Mouse (Mus musculus) hindbrain, embryonic 15.5 days (tissue): ENCODE measurements around the gene Kmt2d. TPM values are rescaled to one million over a fixed set of nuclear protein-coding genes. Genes with fewer than 3 reads are reported as not detected.

ENCODE experiments used
- ATAC-seq: fragments of 200-750 bp; cut with Nextera tagmentation; 2 replicates; pipeline ENCODE4 v1.8.0; 2017; ENCODE audit warnings: low read depth, moderate number of reproducible peaks, moderate TSS enrichment; ENCODE audit not compliant: low FRiP score
- H3K27ac ChIP-seq: fragments of 300-500 bp; sonication (generic); replicated peaks from 2 replicates; pipeline ENCODE4 v1.5.1; 2015; ENCODE audit warnings: mild to moderate bottlenecking, inconsistent platforms
- H3K27me3 ChIP-seq: fragments of 300-500 bp; sonication (generic); 2 replicates; pipeline ENCODE4 v1.6.1; 2015; ENCODE audit warnings: control low read depth, inconsistent platforms
- H3K36me3 ChIP-seq: fragments of 300-500 bp; sonication (generic); 2 replicates; pipeline ENCODE4 v1.6.1; 2015; ENCODE audit warnings: control low read depth, inconsistent platforms
- H3K4me1 ChIP-seq: fragments of 300-500 bp; sonication (generic); replicated peaks from 2 replicates; pipeline ENCODE4 v1.6.1; 2015; ENCODE audit warnings: control low read depth, inconsistent platforms
- H3K4me2 ChIP-seq: fragments of 300-500 bp; sonication (generic); 2 replicates; pipeline ENCODE4 v1.6.1; 2015; ENCODE audit warnings: moderate library complexity, mild to moderate bottlenecking, inconsistent platforms
- H3K4me3 ChIP-seq: fragments of 300-500 bp; sonication (generic); 2 replicates; pipeline ENCODE4 v1.5.1; 2015; ENCODE audit warnings: mild to moderate bottlenecking, inconsistent platforms
- H3K9ac ChIP-seq: fragments of 300-500 bp; sonication (generic); 2 replicates; pipeline ENCODE4 v1.6.1; 2015; ENCODE audit warnings: inconsistent platforms
- H3K9me3 ChIP-seq: fragments of 300-500 bp; sonication (generic); 2 replicates; pipeline ENCODE4 v1.6.1; 2016; ENCODE audit warnings: control low read depth, inconsistent platforms
- WGBS: fragments of 180-500 bp; shearing (Covaris S2); methylation state at CpG from one replicate; pipeline ENCODE4 v1.1.7; 2015; 5-methylcytosine and 5-hydroxymethylcytosine counted together
- polyA plus RNA-seq: library from polyadenylated mRNA; unstranded; fragments of >200 nt; fragmentation: Nextera tagmentation; extraction: Ambion mirVana; gene quantifications from 2 replicates; pipeline ENCODE4 v1.2.1, GENCODE M21; 2015

Kmt2d gene
- polyA plus RNA-seq, 1 experiment from 2014 or later: 10.6 TPM

- Histone ChIP-seq H3K9me3 (no peaks in the 10 kb centered on the region), H3K4me1 (no peaks in the 10 kb centered on the region)
- WGBS: 89% methylated on average over 16 of the region's 16 CpGs
Observed at GRCm38 (mm10) chr15:98849956-98850600, 20.9 kb downstream of the Kmt2d start.

GRCm38 (mm10) chr15:98849165-98849564 lies 21.8 kb downstream of the Kmt2d start:
- 91% methylated on average over 11 of the region's 11 CpGs for WGBS
- no peak overlapping the region for H3K4me2 ChIP-seq
- no peak for ATAC-seq
- no peak overlapping the region for H3K9ac ChIP-seq
- H3K27ac ChIP-seq: no peak overlapping the region
- H3K4me3 ChIP-seq: no peak overlapping the region
- no peaks in the 10 kb centered on the region for H3K27me3 ChIP-seq
- no peaks in the 10 kb centered on the region for H3K4me1 ChIP-seq
- H3K36me3 ChIP-seq: peaks cover 96% of the 10 kb centered on the region
- H3K9me3 ChIP-seq: no peaks in the 10 kb centered on the region

More at GRCm38 (mm10) chr15:98849956-98850600, 20.9 kb downstream of the Kmt2d start:
- H3K27ac ChIP-seq: no peak overlapping the region
- H3K27me3 ChIP-seq: no peaks in the 10 kb centered on the region
- peaks cover 95% of the 10 kb centered on the region for H3K36me3 ChIP-seq
- no peak overlapping the region for H3K9ac ChIP-seq
- no peak overlapping the region for H3K4me3 ChIP-seq
- H3K4me2 ChIP-seq: no peak overlapping the region
- ATAC-seq: no peak

GRCm38 (mm10) chr15:98846140-98846539 lies 24.9 kb downstream of the Kmt2d start:
- peaks cover 97% of the 10 kb centered on the region for H3K36me3 ChIP-seq
- 92% methylated on average over 8 of the region's 8 CpGs for WGBS
- no peak overlapping the region for H3K27ac ChIP-seq
- H3K9ac ChIP-seq: no peak overlapping the region
- no peaks in the 10 kb centered on the region for H3K9me3 ChIP-seq
- H3K4me1 ChIP-seq: no peaks in the 10 kb centered on the region
- no peak for ATAC-seq
- no peaks in the 10 kb centered on the region for H3K27me3 ChIP-seq
- no peak overlapping the region for H3K4me2 ChIP-seq
- H3K4me3 ChIP-seq: no peak overlapping the region

- ATAC-seq: no peak
- H3K27ac ChIP-seq: no peak overlapping the region
- WGBS: 90% methylated on average over 2 of the region's 2 CpGs
Observed at GRCm38 (mm10) chr15:98845149-98845548, 25.9 kb downstream of the Kmt2d start.

GRCm38 (mm10) chr15:98843595-98844223 lies 27.3 kb downstream of the Kmt2d start:
- Histone ChIP-seq H3K4me1 (no peaks in the 10 kb centered on the region), H3K9ac (no peak overlapping the region), H3K27me3 (no peaks in the 10 kb centered on the region), H3K36me3 (peaks cover 98% of the 10 kb centered on the region), H3K4me3 (no peak overlapping the region), H3K9me3 (no peaks in the 10 kb centered on the region), H3K4me2 (no peak overlapping the region), H3K27ac (no peak overlapping the region)
- ATAC-seq: no peak
- 95% methylated on average over 11 of the region's 11 CpGs for WGBS

More at GRCm38 (mm10) chr15:98845149-98845548, 25.9 kb downstream of the Kmt2d start:
- no peak overlapping the region for H3K4me3 ChIP-seq
- H3K9ac ChIP-seq: no peak overlapping the region
- H3K9me3 ChIP-seq: no peaks in the 10 kb centered on the region
- no peaks in the 10 kb centered on the region for H3K4me1 ChIP-seq
- H3K4me2 ChIP-seq: no peak overlapping the region
- H3K36me3 ChIP-seq: peaks cover 99% of the 10 kb centered on the region
- H3K27me3 ChIP-seq: no peaks in the 10 kb centered on the region

- H3K4me3 ChIP-seq: no peak overlapping the region
- H3K4me1 ChIP-seq: no peaks in the 10 kb centered on the region
- no peak overlapping the region for H3K9ac ChIP-seq
- H3K9me3 ChIP-seq: no peaks in the 10 kb centered on the region
- no peak overlapping the region for H3K4me2 ChIP-seq
- no peak for ATAC-seq
- H3K36me3 ChIP-seq: peaks cover 94% of the 10 kb centered on the region
- H3K27ac ChIP-seq: no peak overlapping the region
- no peaks in the 10 kb centered on the region for H3K27me3 ChIP-seq
- WGBS: 95% methylated on average over 30 of the region's 30 CpGs
Observed at GRCm38 (mm10) chr15:98839671-98840585, 31.1 kb downstream of the Kmt2d start.

- no peak overlapping the region for H3K4me2 ChIP-seq
Observed at GRCm38 (mm10) chr15:98839161-98839560, 31.8 kb downstream of the Kmt2d start.

GRCm38 (mm10) chr15:98837743-98838103 lies 33.3 kb downstream of the Kmt2d start:
- WGBS: 77% methylated on average over 4 of the region's 4 CpGs
- Histone ChIP-seq H3K4me3 (no peak overlapping the region), H3K9me3 (no peaks in the 10 kb centered on the region), H3K4me1 (no peaks in the 10 kb centered on the region), H3K4me2 (no peak overlapping the region), H3K27me3 (no peaks in the 10 kb centered on the region), H3K27ac (no peak overlapping the region), H3K9ac (no peak overlapping the region), H3K36me3 (peaks cover 94% of the 10 kb centered on the region)
- no peak for ATAC-seq

More at GRCm38 (mm10) chr15:98839161-98839560, 31.8 kb downstream of the Kmt2d start:
- Histone ChIP-seq H3K9me3 (no peaks in the 10 kb centered on the region), H3K27ac (no peak overlapping the region), H3K27me3 (no peaks in the 10 kb centered on the region), H3K9ac (no peak overlapping the region), H3K4me3 (no peak overlapping the region), H3K36me3 (peaks cover 94% of the 10 kb centered on the region), H3K4me1 (no peaks in the 10 kb centered on the region)
- WGBS: 91% methylated on average over 14 of the region's 14 CpGs
- ATAC-seq: no peak

- no peaks in the 10 kb centered on the region for H3K27me3 ChIP-seq
- no peak for ATAC-seq
- 93% methylated on average over 21 of the region's 21 CpGs for WGBS
- H3K36me3 ChIP-seq: peaks cover 89% of the 10 kb centered on the region
- no peak overlapping the region for H3K9ac ChIP-seq
- H3K4me3 ChIP-seq: no peak overlapping the region
- no peak overlapping the region for H3K4me2 ChIP-seq
- no peak overlapping the region for H3K27ac ChIP-seq
- H3K4me1 ChIP-seq: no peaks in the 10 kb centered on the region
- no peaks in the 10 kb centered on the region for H3K9me3 ChIP-seq
Observed at GRCm38 (mm10) chr15:98837006-98837742, 33.8 kb downstream of the Kmt2d start.

- H3K4me1 ChIP-seq: 0 out of 2 replicates have a peak, but pooled peaks cover 4% of the 10 kb centered on the region
- peaks cover 70% of the 10 kb centered on the region for H3K36me3 ChIP-seq
- H3K27me3 ChIP-seq: no peaks in the 10 kb centered on the region
- H3K9me3 ChIP-seq: no peaks in the 10 kb centered on the region
- ATAC-seq: no peak
- 95% methylated on average over 14 of the region's 14 CpGs for WGBS
- no peak overlapping the region for H3K4me2 ChIP-seq
- H3K27ac ChIP-seq: no peak overlapping the region
- H3K9ac ChIP-seq: no peak overlapping the region
- H3K4me3 ChIP-seq: no peak overlapping the region
Observed at GRCm38 (mm10) chr15:98835291-98835690, 35.7 kb downstream of the Kmt2d start.

GRCm38 (mm10) chr15:98834059-98834458 lies 36.9 kb downstream of the Kmt2d start:
- Histone ChIP-seq H3K27me3 (no peaks in the 10 kb centered on the region), H3K36me3 (peaks cover 58% of the 10 kb centered on the region), H3K4me1 (peaks cover 11% of the 10 kb centered on the region), H3K4me2 (no peak overlapping the region), H3K4me3 (no peak overlapping the region), H3K9me3 (no peaks in the 10 kb centered on the region), H3K9ac (no peak overlapping the region), H3K27ac (no peak overlapping the region)
- WGBS: 87% methylated on average over 13 of the region's 13 CpGs
- no peak for ATAC-seq
